Mouse (Mus musculus): ENCODE results near the gene Myl4.

DNA sequence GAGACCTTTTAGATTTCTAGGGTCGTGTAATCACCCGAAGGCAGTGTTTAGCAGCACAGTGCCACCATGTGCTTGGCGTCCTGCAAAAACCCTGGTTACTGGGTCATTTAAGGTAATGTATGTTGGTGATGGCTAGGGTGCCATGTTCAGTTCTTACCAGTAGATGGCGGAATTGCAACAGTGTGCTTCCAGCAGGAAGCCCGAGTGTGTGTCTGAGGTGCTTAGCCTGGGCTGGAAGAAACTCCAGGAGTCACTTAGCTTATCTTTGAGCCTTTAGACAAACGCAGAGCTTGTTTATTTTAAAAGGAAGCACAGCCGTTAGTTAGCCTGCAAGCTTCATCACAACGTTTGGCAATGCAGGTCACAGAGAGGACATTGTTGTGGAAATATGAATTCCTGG, 39.7 kb downstream of the Myl4 start:
- TF ChIP-seq GATA1 (IDR thresholded peaks at IDR 0.05; ENCODE audit: borderline replicate concordance, low read length) (no peak), FLI1 (IDR thresholded peaks at IDR 0.05; ENCODE audit: low read length) (no peak)

Measured in megakaryocyte, embryonic 14.5 days (primary cell).